Mouse (Mus musculus) midbrain, embryonic 12.5 days (tissue): ENCODE measurements at regions not wholly inside any gene's neighbourhood (a gene's known extent, or its start where the extent isn't known, plus 50 kb on each side); places are given as distances from the start of the nearest gene placed in this dataset.

Experiments
- ATAC-seq: fragments of 200-750 bp; cut with Nextera tagmentation; 2 replicates; pipeline ENCODE4 v1.8.0; 2017; ENCODE audit warnings: low read depth, moderate TSS enrichment, moderate library complexity; ENCODE audit not compliant: low FRiP score
- H3K27ac ChIP-seq: fragments of 300-500 bp; sonication (generic); replicated peaks from 2 replicates; pipeline ENCODE4 v1.5.1; 2016; ENCODE audit warnings: mild to moderate bottlenecking
- H3K27me3 ChIP-seq: fragments of 300-500 bp; sonication (generic); 2 replicates; pipeline ENCODE4 v1.6.1; 2016; ENCODE audit warnings: mild to moderate bottlenecking
- H3K36me3 ChIP-seq: fragments of 300-500 bp; sonication (generic); 2 replicates; pipeline ENCODE4 v1.6.1; 2016
- H3K4me1 ChIP-seq: fragments of 300-500 bp; sonication (generic); 2 replicates; pipeline ENCODE4 v1.6.1; 2016
- H3K4me2 ChIP-seq: fragments of 300-500 bp; sonication (generic); replicated peaks from 2 replicates; pipeline ENCODE4 v1.6.1; 2016; ENCODE audit warnings: mild to moderate bottlenecking, moderate library complexity
- H3K4me3 ChIP-seq: fragments of 300-500 bp; sonication (generic); 2 replicates; pipeline ENCODE4 v1.5.1; 2016; ENCODE audit warnings: mild to moderate bottlenecking
- H3K9ac ChIP-seq: fragments of 300-500 bp; sonication (generic); replicated peaks from 2 replicates; pipeline ENCODE4 v1.6.1; 2016; ENCODE audit warnings: mild to moderate bottlenecking, moderate library complexity
- H3K9me3 ChIP-seq: fragments of 300-500 bp; sonication (generic); 2 replicates; pipeline ENCODE4 v1.6.1; 2016; ENCODE audit warnings: mild to moderate bottlenecking
- WGBS: fragments of 180-500 bp; shearing (Covaris S2); methylation state at CpG from one replicate; pipeline ENCODE4 v1.1.7; 2016; 5-methylcytosine and 5-hydroxymethylcytosine counted together

- H3K9me3 ChIP-seq, result no peaks in the 10 kb centered on the region
- no peak for ATAC-seq
- no peak overlapping the region for H3K4me3 ChIP-seq
- H3K36me3 ChIP-seq, result no peaks in the 10 kb centered on the region
- H3K4me1 ChIP-seq, result no peaks in the 10 kb centered on the region
- 60% methylated on average over 2 of the region's 2 CpGs for WGBS
- no peak overlapping the region for H3K9ac ChIP-seq
- H3K4me2 ChIP-seq, result no peak overlapping the region
- no peaks in the 10 kb centered on the region for H3K27me3 ChIP-seq
- no peak overlapping the region for H3K27ac ChIP-seq
Measured at GRCm38 (mm10) chr15:67954216-67954615, 1453.5 kb upstream of the Lrrc6 start.

DNA sequence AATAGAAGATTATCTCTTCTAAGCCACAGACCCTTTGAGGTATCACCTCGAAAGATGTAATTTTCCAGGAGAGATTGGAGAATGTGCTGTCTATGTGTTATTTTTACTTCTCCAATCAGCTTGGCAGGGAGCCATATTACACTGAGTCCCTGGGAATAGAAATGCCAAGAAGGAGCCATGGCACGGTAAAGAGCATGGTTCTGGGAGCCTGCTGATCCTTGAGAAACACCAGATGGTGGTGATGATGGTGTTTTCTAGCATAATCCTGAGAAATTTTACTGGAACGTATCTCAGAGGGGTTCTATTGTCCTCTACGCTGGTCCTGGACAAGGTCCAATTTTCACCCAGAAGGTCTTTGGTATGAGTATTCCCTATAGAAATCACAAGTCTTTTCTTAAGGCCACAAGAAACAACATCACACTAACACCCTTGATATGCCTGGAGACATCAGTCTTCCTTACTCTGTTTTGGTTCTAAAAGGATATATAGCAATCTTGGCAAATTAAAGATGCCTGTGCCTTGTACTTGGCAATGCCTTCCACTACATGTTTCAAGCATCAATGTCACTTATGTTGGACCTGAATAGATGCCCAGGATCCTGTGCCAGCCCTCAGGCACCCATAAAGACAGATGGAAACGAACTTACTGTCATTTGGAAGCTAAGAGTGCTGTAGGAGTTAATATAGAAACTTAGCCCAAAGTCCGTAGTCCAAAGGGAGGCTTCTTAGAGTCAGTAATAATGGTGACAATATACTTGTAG lies 1449.8 kb upstream of the Lrrc6 start:
- WGBS, result 77% methylated on average over 6 of the region's 6 CpGs
- Histone ChIP-seq H3K27me3 (no peaks in the 10 kb centered on the region), H3K4me3 (no peak overlapping the region), H3K36me3 (no peaks in the 10 kb centered on the region), H3K9me3 (no peaks in the 10 kb centered on the region), H3K9ac (no peak overlapping the region), H3K4me1 (no peaks in the 10 kb centered on the region), H3K27ac (no peak overlapping the region), H3K4me2 (no peak overlapping the region)
- ATAC-seq, result no peak

DNA sequence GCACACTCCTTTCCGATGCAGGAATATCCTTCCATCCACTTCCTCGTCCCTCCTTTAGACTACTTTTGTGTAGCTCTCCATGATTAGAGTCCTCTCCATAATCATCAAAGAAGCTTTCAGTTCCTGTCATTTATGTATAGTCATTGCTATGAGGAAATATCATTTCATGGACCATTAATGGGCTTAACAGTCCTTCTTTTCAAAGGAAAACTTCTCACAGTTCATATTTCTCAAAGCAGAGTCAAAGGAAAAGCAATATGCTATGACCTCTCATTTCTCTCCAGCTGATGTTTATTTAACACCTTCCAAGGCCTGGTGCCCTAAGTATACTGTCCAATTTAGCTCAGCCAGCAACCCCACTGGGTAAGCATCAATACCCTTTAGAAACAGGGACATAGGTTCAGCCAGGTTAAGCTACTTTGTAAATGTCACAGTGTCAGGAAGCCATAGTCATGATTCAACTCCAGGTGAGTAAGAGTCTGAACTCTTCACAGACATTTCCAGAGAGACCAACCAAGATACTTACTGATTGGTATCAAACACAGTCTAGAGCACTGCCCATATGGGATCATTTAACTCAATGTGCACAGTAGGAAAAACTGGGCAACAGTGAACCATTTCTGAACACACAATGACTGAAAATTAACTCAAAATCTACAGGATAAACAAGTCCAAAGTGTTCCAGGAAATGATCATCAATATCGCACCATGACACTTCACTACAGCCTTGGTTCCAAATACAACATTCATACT lies 1443.8 kb upstream of the Lrrc6 start:
- H3K9me3 ChIP-seq, result no peaks in the 10 kb centered on the region
- H3K27ac ChIP-seq, result no peak overlapping the region
- H3K27me3 ChIP-seq, result no peaks in the 10 kb centered on the region
- H3K4me3 ChIP-seq, result no peak overlapping the region
- H3K9ac ChIP-seq, result no peak overlapping the region
- H3K36me3 ChIP-seq, result no peaks in the 10 kb centered on the region
- no peak overlapping the region for H3K4me2 ChIP-seq
- H3K4me1 ChIP-seq, result 0 out of 2 replicates have a peak, but pooled peaks cover 4% of the 10 kb centered on the region
- whole genome bisulfite sequencing, result 95% methylated on average over 3 of the region's 3 CpGs
- no peak for ATAC-seq

- Histone ChIP-seq H3K4me2 (no peak overlapping the region), H3K27me3 (no peaks in the 10 kb centered on the region), H3K4me1 (0 out of 2 replicates have a peak, but pooled peaks cover 4% of the 10 kb centered on the region), H3K9me3 (no peaks in the 10 kb centered on the region), H3K27ac (no peak overlapping the region), H3K36me3 (no peaks in the 10 kb centered on the region), H3K4me3 (no peak overlapping the region), H3K9ac (no peak overlapping the region)
- 0 out of 2 replicates have a peak, but pooled peaks have one; percentile 41 for ATAC-seq
Measured at GRCm38 (mm10) chr15:67943046-67943445, 1442.3 kb upstream of the Lrrc6 start.

DNA sequence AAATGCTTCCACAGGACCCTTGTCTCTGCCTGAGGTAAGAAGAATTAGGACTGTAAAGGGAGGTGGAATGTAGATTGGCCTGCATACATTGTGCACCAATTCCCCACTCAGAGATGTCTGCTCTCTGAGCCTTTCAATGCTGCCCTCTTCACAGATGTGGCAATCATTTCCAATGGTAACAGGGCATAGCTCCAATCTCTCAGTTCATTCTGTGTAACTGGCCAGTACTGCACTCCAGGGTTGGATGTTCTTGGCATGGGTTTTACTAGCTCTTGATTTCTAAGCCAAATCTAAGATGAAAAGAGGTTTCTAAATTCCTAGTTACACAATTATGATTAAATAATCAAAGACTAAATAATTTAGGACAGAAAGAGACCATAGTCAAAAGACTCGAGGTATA lies 1439.8 kb upstream of the Lrrc6 start:
- no peaks in the 10 kb centered on the region for H3K9me3 ChIP-seq
- no peak for ATAC-seq
- 0 out of 2 replicates have a peak, but pooled peaks cover 4% of the 10 kb centered on the region for H3K4me1 ChIP-seq
- WGBS, result 82% methylated on average over 1 of the region's 1 CpGs
- H3K9ac ChIP-seq, result no peak overlapping the region
- no peak overlapping the region for H3K4me2 ChIP-seq
- H3K36me3 ChIP-seq, result no peaks in the 10 kb centered on the region
- H3K4me3 ChIP-seq, result no peak overlapping the region
- no peak overlapping the region for H3K27ac ChIP-seq
- no peaks in the 10 kb centered on the region for H3K27me3 ChIP-seq

GRCm38 (mm10) chr15:67924885-67925284 lies 1424.2 kb upstream of the Lrrc6 start:
- Histone ChIP-seq H3K27ac (no peak overlapping the region), H3K4me3 (no peak overlapping the region), H3K9me3 (no peaks in the 10 kb centered on the region), H3K27me3 (no peaks in the 10 kb centered on the region), H3K4me2 (no peak overlapping the region), H3K4me1 (no peaks in the 10 kb centered on the region), H3K36me3 (no peaks in the 10 kb centered on the region), H3K9ac (no peak overlapping the region)
- ATAC-seq, result no peak
- WGBS, result 77% methylated on average over 2 of the region's 2 CpGs

GRCm38 (mm10) chr15:67907034-67907433 lies 1406.3 kb upstream of the Lrrc6 start:
- 89% methylated on average over 2 of the region's 2 CpGs for whole genome bisulfite sequencing

GRCm38 (mm10) chr15:67905279-67905678 lies 1404.6 kb upstream of the Lrrc6 start:
- no peaks in the 10 kb centered on the region for H3K36me3 ChIP-seq
- no peaks in the 10 kb centered on the region for H3K9me3 ChIP-seq
- H3K4me3 ChIP-seq, result no peak overlapping the region
- no peaks in the 10 kb centered on the region for H3K27me3 ChIP-seq
- no peak overlapping the region for H3K4me2 ChIP-seq
- no peaks in the 10 kb centered on the region for H3K4me1 ChIP-seq
- no peak overlapping the region for H3K9ac ChIP-seq
- no peak for ATAC-seq
- 80% methylated on average over 1 of the region's 1 CpGs for WGBS
- no peak overlapping the region for H3K27ac ChIP-seq

More at GRCm38 (mm10) chr15:67907034-67907433, 1406.3 kb upstream of the Lrrc6 start:
- no peaks in the 10 kb centered on the region for H3K9me3 ChIP-seq
- no peaks in the 10 kb centered on the region for H3K4me1 ChIP-seq
- H3K9ac ChIP-seq, result no peak overlapping the region
- no peaks in the 10 kb centered on the region for H3K36me3 ChIP-seq
- H3K4me3 ChIP-seq, result no peak overlapping the region
- H3K4me2 ChIP-seq, result no peak overlapping the region
- no peak overlapping the region for H3K27ac ChIP-seq
- H3K27me3 ChIP-seq, result no peaks in the 10 kb centered on the region
- no peak for ATAC-seq

DNA sequence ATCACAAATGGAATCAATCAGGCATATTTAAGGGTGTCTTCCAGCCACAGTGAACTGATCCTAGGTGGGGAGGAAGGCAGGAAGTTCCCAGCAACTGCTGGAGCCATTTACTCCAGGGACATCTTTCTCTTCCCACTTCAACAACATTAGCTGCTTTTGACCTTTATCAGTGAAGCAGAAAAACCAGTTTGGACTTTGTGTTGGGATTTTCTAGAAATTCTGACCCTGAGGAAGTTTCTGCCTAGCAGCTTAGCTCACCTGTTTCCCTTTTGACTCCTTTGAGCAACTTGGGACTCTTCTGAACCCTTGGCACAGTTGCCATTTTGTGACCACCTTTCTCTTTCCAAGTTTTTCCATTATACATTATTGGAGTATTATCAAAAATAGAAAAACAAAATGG lies 1403.9 kb upstream of the Lrrc6 start:
- Histone ChIP-seq H3K4me1 (no peaks in the 10 kb centered on the region), H3K27ac (no peak overlapping the region), H3K9me3 (no peaks in the 10 kb centered on the region), H3K27me3 (no peaks in the 10 kb centered on the region), H3K4me3 (no peak overlapping the region), H3K36me3 (no peaks in the 10 kb centered on the region), H3K4me2 (no peak overlapping the region), H3K9ac (no peak overlapping the region)
- ATAC-seq, result no peak

- H3K27me3 ChIP-seq, result no peaks in the 10 kb centered on the region
- 94% methylated on average over 2 of the region's 2 CpGs for WGBS
- no peaks in the 10 kb centered on the region for H3K4me1 ChIP-seq
- no peaks in the 10 kb centered on the region for H3K9me3 ChIP-seq
- H3K4me2 ChIP-seq, result no peak overlapping the region
- H3K4me3 ChIP-seq, result no peak overlapping the region
- no peaks in the 10 kb centered on the region for H3K36me3 ChIP-seq
- H3K27ac ChIP-seq, result no peak overlapping the region
- ATAC-seq, result no peak
- H3K9ac ChIP-seq, result no peak overlapping the region
Measured at GRCm38 (mm10) chr15:67902982-67903381, 1402.3 kb upstream of the Lrrc6 start.

DNA sequence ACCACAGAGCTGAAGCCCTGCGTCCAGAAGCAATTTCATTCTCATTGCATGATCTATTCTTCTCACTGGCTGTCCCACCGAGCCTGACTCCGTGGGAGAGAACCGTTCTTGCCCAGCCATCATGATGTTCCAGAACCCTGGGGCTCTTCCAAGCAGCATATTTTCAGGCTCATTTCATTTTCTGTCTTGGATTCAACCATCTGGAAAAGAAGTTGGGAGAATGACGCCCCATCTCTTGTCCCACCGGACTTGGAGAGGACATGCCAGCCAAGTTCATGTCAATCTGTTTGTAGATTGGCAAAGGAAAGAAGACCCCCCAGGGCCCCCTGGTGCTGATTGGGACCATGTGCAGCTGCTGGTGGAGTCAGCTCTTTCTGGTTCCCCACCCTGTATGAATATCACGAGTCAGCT lies 1400.5 kb upstream of the Lrrc6 start:
- Histone ChIP-seq H3K27me3 (no peaks in the 10 kb centered on the region), H3K36me3 (no peaks in the 10 kb centered on the region), H3K9ac (no peak overlapping the region), H3K4me1 (no peaks in the 10 kb centered on the region), H3K9me3 (no peaks in the 10 kb centered on the region), H3K27ac (no peak overlapping the region), H3K4me3 (no peak overlapping the region), H3K4me2 (no peak overlapping the region)
- ATAC-seq, result no peak
- WGBS, result 87% methylated on average over 7 of the region's 7 CpGs

GRCm38 (mm10) chr15:67899772-67900171 lies 1399.1 kb upstream of the Lrrc6 start:
- no peaks in the 10 kb centered on the region for H3K36me3 ChIP-seq
- ATAC-seq, result no peak
- no peaks in the 10 kb centered on the region for H3K9me3 ChIP-seq
- no peak overlapping the region for H3K4me3 ChIP-seq
- H3K27me3 ChIP-seq, result no peaks in the 10 kb centered on the region
- H3K9ac ChIP-seq, result no peak overlapping the region
- H3K27ac ChIP-seq, result no peak overlapping the region
- H3K4me1 ChIP-seq, result no peaks in the 10 kb centered on the region
- no peak overlapping the region for H3K4me2 ChIP-seq
- WGBS, result 89% methylated on average over 6 of the region's 6 CpGs
